Mouse (Mus musculus) lung, adult 2 months (tissue): Measurements from ENCODE around the gene Ptch1. TPM values are rescaled to one million over a fixed set of nuclear protein-coding genes. Genes with fewer than 3 reads are reported as not detected.

Experiments
- DNase-seq: peaks from one replicate; pipeline ENCODE4 v3.0.0; 2022
- H3K4me1 ChIP-seq: fragments of 200-500 bp; 2 replicates; pipeline ENCODE4 v1.6.1; 2011; ENCODE audit warnings: low read length; ENCODE audit not compliant: control insufficient read depth, insufficient read depth
- H3K4me3 ChIP-seq: fragments of 200-500 bp; replicated peaks from 2 replicates; pipeline ENCODE3; 2011; ENCODE audit warnings: low read depth, mild to moderate bottlenecking, control low read depth, low read length; ENCODE audit errors: extremely low read depth
- CTCF ChIP-seq: fragments of 200-500 bp; IDR thresholded peaks from 2 replicates; pipeline ENCODE4 v1.5.1; 2011; ENCODE audit warnings: mild to moderate bottlenecking, low read length, control low read depth; ENCODE audit not compliant: insufficient read depth
- POLR2A ChIP-seq: fragments of 200-500 bp; IDR thresholded peaks from 2 replicates; pipeline ENCODE4 v1.6.1; 2011; ENCODE audit warnings: low read depth, mild to moderate bottlenecking, control low read depth, low read length, borderline replicate concordance; ENCODE audit errors: extremely low read depth
- WGBS: fragments of 180-500 bp; shearing (Covaris S2); methylation state at CpG from one replicate; pipeline ENCODE4 v1.1.7; 2018; 5-methylcytosine and 5-hydroxymethylcytosine counted together
- polyA plus RNA-seq: library from polyadenylated mRNA; depleted of rRNA; stranded (reverse); fragments of >200 nt; gene quantifications from 2 replicates; pipeline ENCODE4 v1.2.3, GENCODE M21; 2012

Ptch1 gene
- polyA plus RNA-seq, 1 experiment: 41.4 TPM

- no peak for TF ChIP-seq CTCF
- no peak for TF ChIP-seq POLR2A
- WGBS: 46% methylated on average over 5 of the region's 5 CpGs
- Histone ChIP-seq H3K4me1 (peaks cover 34% of the 10 kb centered on the region), H3K4me3 (no peak overlapping the region)
- DNase-seq: no peak
Observed at GRCm38 (mm10) chr13:63553436-63553835, 20.0 kb downstream of the Ptch1 start.

DNA sequence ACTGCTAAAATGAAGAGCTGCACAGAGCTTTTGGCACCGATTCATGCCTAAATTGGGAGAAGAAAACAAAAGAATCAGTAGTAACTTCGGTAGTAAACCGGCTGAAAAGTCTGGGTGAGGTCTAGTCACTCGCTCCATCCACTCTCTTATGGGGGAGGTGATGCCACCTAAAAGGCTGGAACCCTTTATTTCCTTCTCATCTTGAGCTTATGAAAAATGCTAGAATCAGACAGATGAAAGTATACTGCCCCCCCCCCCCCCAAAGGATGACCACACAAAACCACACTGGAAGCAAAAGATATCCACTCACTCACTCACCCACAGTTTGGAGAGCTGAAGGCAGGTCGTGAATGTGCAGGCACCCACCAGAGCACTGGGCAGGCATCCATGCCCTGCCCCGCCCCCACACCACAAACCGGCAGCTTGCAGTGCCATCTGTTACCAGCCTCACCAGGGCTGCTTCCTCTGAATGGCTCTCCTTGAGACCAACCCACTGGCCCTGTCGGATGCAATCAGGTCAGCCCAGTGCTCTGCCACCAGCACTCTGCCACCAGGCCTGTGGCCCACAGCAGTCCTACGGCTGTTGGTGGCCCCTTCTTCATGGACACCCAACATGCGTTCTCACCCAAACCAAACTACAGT is 21.0 kb downstream of the Ptch1 start:
- no peak for DNase-seq
- peaks cover 35% of the 10 kb centered on the region for H3K4me1 ChIP-seq

DNA sequence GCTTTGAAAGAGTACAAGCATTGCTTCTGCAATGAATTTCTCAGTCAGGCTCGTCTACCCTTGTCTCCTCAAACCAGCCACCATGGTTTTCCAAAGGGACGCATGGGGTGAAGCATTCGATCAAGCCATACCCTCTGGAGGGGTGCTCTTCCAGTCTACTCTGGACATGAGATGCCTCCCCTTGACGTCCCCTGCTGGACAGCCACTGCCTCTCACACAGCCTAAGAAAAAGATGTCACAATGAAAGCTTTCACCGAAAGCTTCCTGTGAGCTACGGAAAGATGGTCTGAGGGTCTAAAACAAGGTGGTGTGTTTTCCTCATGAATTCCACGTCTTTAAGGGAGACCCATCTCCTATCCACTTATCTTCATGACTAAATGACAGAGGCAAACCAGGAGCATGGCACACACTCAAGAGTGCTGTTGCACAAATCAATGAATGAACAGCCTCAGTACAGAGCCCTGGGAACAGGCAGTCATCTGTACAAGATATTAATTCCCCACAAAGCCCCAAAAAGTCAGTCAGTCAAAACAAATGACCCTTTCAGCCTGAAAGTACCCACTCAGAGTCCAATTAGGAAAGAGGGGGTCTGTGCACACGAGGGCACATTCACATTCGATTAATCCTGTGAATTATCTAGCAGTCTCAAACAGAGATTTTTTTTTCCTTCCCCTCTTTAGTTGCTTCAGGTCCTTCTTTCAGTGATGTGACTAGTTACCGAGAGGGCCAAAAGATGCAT is 21.7 kb downstream of the Ptch1 start:
- peaks cover 31% of the 10 kb centered on the region for H3K4me1 ChIP-seq
- TF ChIP-seq POLR2A (no peak), CTCF (no peak)
- no peak overlapping the region for H3K4me3 ChIP-seq
- WGBS: 68% methylated on average over 10 of the region's 10 CpGs
- no peak for DNase-seq

More for the DNA sequence above, 21.0 kb downstream of the Ptch1 start:
- TF ChIP-seq CTCF (no peak), POLR2A (no peak)
- WGBS: 49% methylated on average over 10 of the region's 10 CpGs
- H3K4me3 ChIP-seq: no peak overlapping the region

DNA sequence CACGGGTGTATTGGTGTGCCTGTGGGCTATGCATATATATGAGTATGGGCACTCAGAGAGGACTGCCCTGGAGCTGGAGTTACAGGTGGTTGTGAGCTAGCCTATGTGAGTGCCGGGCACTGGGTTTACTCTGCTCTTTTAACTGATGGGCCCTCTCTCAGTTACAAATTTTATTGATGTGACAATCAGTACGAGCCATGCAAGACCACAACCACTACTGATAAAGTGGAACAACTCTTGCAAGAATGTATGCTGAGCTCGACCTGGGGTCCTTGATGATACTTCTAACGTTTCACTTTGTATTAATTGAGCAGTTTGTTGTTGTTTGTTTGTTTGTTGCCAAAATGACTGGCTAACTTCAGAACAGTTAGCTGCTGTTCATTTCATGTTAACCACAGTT is 23.0 kb downstream of the Ptch1 start:
- no peak for TF ChIP-seq POLR2A
- no peak for TF ChIP-seq CTCF
- peaks cover 28% of the 10 kb centered on the region for H3K4me1 ChIP-seq

DNA sequence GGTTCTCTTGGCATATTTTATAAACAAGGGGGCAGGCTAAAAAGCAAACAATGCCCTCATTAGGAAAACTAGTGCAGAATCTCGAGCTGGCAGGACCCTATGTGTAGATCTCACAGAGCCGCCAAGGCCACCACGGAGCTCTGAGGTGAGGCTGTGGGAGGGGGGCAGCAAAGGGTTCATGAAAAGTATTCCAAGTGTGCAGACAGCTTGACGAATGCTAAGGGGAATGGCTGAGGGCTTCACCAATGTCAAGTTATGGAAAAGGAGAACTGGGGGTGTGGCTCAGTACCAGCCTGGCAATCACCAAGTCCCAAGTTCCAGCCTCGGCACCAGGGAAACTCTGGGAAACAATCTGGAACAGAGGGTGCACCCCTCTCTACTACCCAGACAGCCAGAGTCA is 24.2 kb downstream of the Ptch1 start:
- WGBS: 26% methylated on average over 5 of the region's 5 CpGs
- Histone ChIP-seq H3K4me1 (peaks cover 26% of the 10 kb centered on the region), H3K4me3 (no peak overlapping the region)
- TF ChIP-seq CTCF: no peak
- TF ChIP-seq POLR2A: no peak
- no peak for DNase-seq

More for the DNA sequence above, 23.0 kb downstream of the Ptch1 start:
- no peak for DNase-seq
- H3K4me3 ChIP-seq: no peak overlapping the region
- WGBS: 70% methylated on average over 5 of the region's 5 CpGs

DNA sequence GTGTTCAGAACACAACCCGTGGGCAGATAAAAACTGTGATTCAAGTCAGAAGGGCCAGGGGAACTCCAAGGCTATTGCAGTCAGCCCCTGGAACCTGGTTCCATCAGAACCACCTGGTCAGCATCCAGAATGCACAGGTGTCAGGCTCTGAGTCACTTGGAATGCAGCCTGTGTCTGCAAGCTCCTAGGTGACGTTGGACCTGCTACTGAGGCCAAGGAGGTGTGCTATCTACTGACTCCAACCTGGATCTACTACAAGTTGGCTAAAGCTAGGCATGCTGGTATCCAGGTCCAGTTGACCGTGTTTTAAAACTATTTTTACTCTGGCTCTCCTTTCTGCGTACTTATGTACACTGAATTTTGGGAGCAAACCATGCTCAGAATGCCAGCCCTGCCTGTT is 24.8 kb downstream of the Ptch1 start:
- 32% methylated on average over 4 of the region's 4 CpGs for WGBS
- H3K4me1 ChIP-seq: peaks cover 25% of the 10 kb centered on the region
- DNase-seq: peak; percentile 23

DNA sequence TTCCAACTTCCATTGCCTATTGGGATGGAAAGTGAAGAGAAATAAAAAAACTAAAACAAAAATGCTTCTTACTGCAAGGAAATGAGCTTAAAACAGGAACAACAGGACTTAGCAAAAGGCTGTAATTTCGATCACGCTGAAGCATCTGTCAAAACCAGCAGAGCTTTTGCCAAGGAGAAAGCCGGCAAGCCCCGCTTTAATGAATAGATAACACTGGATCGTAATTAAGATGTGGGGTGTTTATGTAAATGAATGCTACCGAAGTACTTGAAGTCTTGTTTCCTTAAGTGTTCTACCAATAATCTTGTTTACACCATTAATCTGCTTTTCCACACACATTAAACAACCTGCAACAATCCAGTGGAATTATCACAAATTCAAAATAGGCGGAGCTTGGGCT is 28.1 kb downstream of the Ptch1 start:
- TF ChIP-seq POLR2A: no peak
- TF ChIP-seq CTCF: no peak
- no peak for DNase-seq
- Histone ChIP-seq H3K4me3 (no peak overlapping the region), H3K4me1 (peaks cover 20% of the 10 kb centered on the region)
- WGBS: 48% methylated on average over 7 of the region's 7 CpGs

More for the DNA sequence above, 24.8 kb downstream of the Ptch1 start:
- no peak overlapping the region for H3K4me3 ChIP-seq
- TF ChIP-seq CTCF: no peak
- TF ChIP-seq POLR2A: no peak

DNA sequence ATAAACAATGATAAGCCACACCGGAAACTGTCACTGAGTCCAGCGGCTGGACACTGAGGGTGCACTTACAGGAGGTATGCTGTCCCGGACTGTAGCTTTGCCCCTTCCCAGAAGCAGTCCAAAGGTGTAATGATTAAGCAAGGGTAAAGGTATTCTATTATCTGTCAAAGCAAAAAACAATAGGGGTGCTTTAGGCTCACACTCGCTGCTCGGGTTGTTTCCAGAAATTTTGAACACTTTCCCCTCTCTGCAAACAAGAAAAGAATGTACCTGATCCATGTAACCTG is 28.5 kb downstream of the Ptch1 start:
- Histone ChIP-seq H3K4me1 (peaks cover 20% of the 10 kb centered on the region), H3K4me3 (no peak overlapping the region)
- DNase-seq: no peak
- WGBS: 30% methylated on average over 5 of the region's 5 CpGs
- TF ChIP-seq CTCF (no peak), POLR2A (no peak)

DNA sequence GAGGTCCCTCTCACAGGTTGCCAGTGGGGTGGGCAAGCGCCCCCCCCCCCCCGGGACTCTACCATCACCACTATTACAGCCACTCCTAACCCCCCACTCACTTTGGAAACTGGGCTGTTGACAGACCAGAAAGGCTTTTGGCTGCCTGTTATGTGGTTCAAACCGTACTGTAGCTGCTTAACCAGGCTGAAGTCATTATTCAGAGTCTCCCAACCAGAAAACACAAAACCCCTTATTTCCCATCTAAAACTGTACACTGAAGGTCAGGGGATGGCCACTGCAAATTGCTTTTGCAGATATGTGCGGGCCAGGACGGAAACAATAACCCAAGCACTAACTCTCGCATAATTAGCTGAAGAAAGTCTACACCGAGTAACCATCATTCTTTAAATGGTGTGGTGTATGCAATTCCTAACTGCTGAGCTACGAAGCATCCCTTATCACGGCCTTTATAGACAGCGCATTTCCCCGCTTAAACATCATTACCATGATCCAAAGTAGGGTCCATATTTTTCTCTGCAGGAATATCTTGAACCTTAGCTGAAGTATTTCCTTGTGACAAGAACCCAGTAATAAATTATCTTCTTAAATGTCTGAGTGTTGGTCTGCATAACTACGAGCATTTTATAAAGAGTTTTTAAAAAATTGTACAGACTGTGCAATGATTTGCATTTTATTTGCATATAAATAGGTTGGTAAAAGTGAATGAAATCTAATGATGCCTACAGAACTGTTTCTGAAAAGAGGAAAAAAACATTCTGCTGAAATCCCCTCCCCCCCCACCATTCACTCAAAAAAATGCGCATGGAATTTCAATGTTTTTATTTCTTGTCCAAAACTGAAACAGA is 29.1 kb downstream of the Ptch1 start:
- WGBS: 76% methylated on average over 13 of the region's 13 CpGs
- no peak overlapping the region for H3K4me3 ChIP-seq
- TF ChIP-seq POLR2A (no peak), CTCF (no peak)
- no peak for DNase-seq
- H3K4me1 ChIP-seq: peaks cover 17% of the 10 kb centered on the region
